Mouse (Mus musculus) kidney, embryonic 16.5 days (tissue): ENCODE measurements around the gene Fam229b. TPM values are rescaled to one million over a fixed set of nuclear protein-coding genes. Genes with fewer than 3 reads are reported as not detected.

ENCODE experiments used
- ATAC-seq: fragments of 200-750 bp; cut with Nextera tagmentation; 2 replicates; pipeline ENCODE4 v1.8.0; 2017; ENCODE audit warnings: moderate TSS enrichment; ENCODE audit not compliant: low FRiP score, low TSS enrichment
- H3K27ac ChIP-seq: fragments of 300-500 bp; sonication (generic); 2 replicates; pipeline ENCODE4 v1.5.1; 2014; ENCODE audit warnings: low read length
- H3K27me3 ChIP-seq: fragments of 300-500 bp; sonication (generic); 2 replicates; pipeline ENCODE4 v1.6.1; 2014; ENCODE audit warnings: low read length, control low read depth, mixed read lengths; ENCODE audit not compliant: insufficient read depth
- H3K36me3 ChIP-seq: fragments of 300-500 bp; sonication (generic); 2 replicates; pipeline ENCODE4 v1.6.1; 2014; ENCODE audit warnings: low read length, control low read depth, mixed read lengths; ENCODE audit not compliant: insufficient read depth
- H3K4me1 ChIP-seq: fragments of 300-500 bp; sonication (generic); 2 replicates; pipeline ENCODE4 v1.6.1; 2014; ENCODE audit warnings: low read length, control low read depth, mixed read lengths; ENCODE audit not compliant: insufficient read depth
- H3K4me2 ChIP-seq: fragments of 300-500 bp; sonication (generic); replicated peaks from 2 replicates; pipeline ENCODE4 v1.6.1; 2014; ENCODE audit warnings: low read depth, low read length
- H3K4me3 ChIP-seq: fragments of 300-500 bp; sonication (generic); 2 replicates; pipeline ENCODE4 v1.5.1; 2014; ENCODE audit warnings: mild to moderate bottlenecking, low read length
- H3K9ac ChIP-seq: fragments of 300-500 bp; sonication (generic); replicated peaks from 2 replicates; pipeline ENCODE4 v1.6.1; 2014; ENCODE audit warnings: low read length
- H3K9me3 ChIP-seq: fragments of 300-500 bp; sonication (generic); 2 replicates; pipeline ENCODE4 v1.6.1; 2016; ENCODE audit warnings: low read length, control low read depth
- WGBS: fragments of 180-500 bp; shearing (Covaris S2); extraction: QIAGEN DNeasy Blood & Tissue Kit; methylation state at CpG from one replicate; pipeline ENCODE4 v1.1.7; 2014; 5-methylcytosine and 5-hydroxymethylcytosine counted together
- polyA plus RNA-seq: library from polyadenylated mRNA; unstranded; fragments of >200 nt; fragmentation: Nextera tagmentation; extraction: Ambion mirVana; gene quantifications from 2 replicates; pipeline ENCODE4 v1.2.1, GENCODE M21; 2015

The Fam229b gene
- polyA plus RNA-seq, 1 experiment from 2014 or later, result 10.5 TPM

DNA sequence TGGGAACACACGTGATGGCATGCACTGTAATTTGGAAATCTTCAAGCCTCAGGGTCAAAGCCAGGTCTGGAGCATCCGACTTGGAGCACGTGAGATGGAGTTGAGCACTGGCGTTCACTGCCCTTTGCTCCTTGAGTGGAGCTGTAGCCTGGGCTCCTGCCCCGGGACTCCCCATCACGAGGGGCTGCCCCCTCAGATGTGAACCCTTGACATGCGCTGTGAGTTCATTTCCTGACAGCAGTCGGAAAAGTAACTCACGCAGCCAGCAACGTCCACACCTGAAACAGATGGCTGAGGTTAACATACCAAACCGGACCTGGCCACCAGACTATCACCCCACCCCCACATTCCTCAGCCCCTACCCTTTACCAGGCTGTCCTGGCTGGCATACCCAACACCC is 33.9 kb upstream of the Fam229b start:
- no peaks in the 10 kb centered on the region for H3K27me3 ChIP-seq
- no peak overlapping the region for H3K4me2 ChIP-seq
- no peaks in the 10 kb centered on the region for H3K36me3 ChIP-seq
- H3K9ac ChIP-seq, result no peak overlapping the region
- no peak overlapping the region for H3K4me3 ChIP-seq
- ATAC-seq, result no peak
- 64% methylated on average over 11 of the region's 11 CpGs for WGBS
- H3K27ac ChIP-seq, result no peak overlapping the region
- no peaks in the 10 kb centered on the region for H3K9me3 ChIP-seq
- H3K4me1 ChIP-seq, result peaks cover 36% of the 10 kb centered on the region

GRCm38 (mm10) chr10:39165632-39166115 is 32.0 kb upstream of the Fam229b start:
- Histone ChIP-seq H3K27ac (peak overlapping the region; percentile 61; the same call in 1 of the 2 replicates), H3K27me3 (no peaks in the 10 kb centered on the region), H3K4me1 (peaks cover 29% of the 10 kb centered on the region), H3K4me2 (peak overlapping the region; percentile 47), H3K9me3 (no peaks in the 10 kb centered on the region), H3K9ac (peak overlapping the region; percentile 49), H3K4me3 (peak overlapping the region; percentile 27), H3K36me3 (no peaks in the 10 kb centered on the region)
- no peak for ATAC-seq
- 15% methylated on average over 11 of the region's 11 CpGs for WGBS

GRCm38 (mm10) chr10:39163694-39164093 is 30.0 kb upstream of the Fam229b start, which contains the start of gene Ccn6:
Ccn6 (minus strand) TSS chr10:39163794.
- Histone ChIP-seq H3K27ac (peak within 1 kb of the TSS; percentile 73), H3K27me3 (no peaks in the 10 kb centered on the region), H3K4me1 (peaks cover 25% of the 10 kb centered on the region), H3K4me3 (peak within 1 kb of the TSS; percentile 14; the same call in 1 of the 2 replicates), H3K4me2 (peak within 1 kb of the TSS; percentile 46), H3K9me3 (no peaks in the 10 kb centered on the region), H3K9ac (peak within 1 kb of the TSS; percentile 37; the same call in 1 of the 2 replicates), H3K36me3 (no peaks in the 10 kb centered on the region)
- no peak for ATAC-seq
- WGBS, result 90% methylated on average over 10 of the region's 10 CpGs

DNA sequence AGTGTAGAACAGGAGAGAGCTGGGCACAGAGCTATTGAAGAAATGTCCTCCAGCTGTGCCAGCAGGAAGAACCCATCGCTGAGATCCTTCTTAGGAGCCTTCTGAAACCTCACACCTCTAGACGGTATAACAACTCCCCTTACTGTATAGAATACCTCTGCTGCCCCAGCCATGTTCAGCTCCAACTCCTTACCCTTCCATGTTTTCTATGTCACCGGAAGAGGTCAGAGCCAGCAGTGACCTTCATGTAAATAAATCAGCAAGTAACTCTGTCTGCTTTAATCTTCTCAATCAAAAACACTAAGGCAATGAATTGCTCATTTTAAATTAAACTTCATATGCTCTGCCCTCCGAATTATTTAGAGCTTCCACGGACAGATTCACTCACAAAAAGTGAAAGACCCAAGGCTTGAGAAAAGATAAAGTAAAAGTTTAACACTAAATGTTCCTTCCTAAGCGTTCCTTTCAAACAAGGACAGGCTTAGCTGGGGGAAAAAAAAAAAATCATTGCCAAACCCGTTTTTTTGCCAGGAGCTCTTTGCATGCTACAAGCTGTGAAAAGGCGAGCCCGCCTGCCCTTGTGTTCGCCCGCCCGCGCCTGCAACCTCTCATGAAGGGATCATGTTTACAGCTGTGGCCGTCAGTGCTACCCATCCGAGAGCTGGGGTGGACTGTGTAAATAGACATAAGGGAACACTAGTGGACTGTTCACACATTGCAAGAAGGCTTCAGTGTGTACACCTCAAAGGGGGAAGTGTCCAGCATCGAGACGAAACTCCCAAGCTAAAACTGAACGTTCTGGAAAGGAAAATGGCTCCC is 29.2 kb upstream of the Fam229b start:
- Histone ChIP-seq H3K4me3 (peak overlapping the region; percentile 14; the same call in 1 of the 2 replicates), H3K4me1 (peaks cover 25% of the 10 kb centered on the region), H3K36me3 (no peaks in the 10 kb centered on the region), H3K27me3 (no peaks in the 10 kb centered on the region), H3K9me3 (no peaks in the 10 kb centered on the region), H3K27ac (peak overlapping the region; percentile 73), H3K9ac (peak overlapping the region; percentile 37; the same call in 1 of the 2 replicates), H3K4me2 (peak overlapping the region; percentile 46)
- 15% methylated on average over 18 of the region's 18 CpGs for whole genome bisulfite sequencing
- peak; percentile 36; the same call in 1 of the 2 replicates for ATAC-seq

DNA sequence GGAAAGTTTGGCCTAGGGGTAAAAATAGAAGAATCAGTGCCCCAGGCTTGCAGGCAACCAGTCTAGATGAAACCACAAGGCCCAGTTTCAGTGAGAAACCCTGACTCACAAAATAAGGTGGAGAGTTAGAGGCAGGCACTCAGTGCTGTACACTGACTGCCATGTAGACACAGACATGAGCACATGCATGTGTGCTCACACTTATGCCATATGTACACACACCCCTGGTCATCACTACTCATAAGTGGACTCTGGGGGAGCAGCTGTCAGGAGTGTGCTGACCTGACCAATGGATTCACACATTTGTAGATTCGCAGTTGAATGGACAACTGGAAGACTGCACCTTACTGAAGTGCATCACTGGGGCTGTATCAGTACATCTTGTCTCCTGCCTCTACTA is 27.7 kb upstream of the Fam229b start:
- H3K27me3 ChIP-seq, result no peaks in the 10 kb centered on the region
- H3K4me2 ChIP-seq, result no peak overlapping the region
- no peak overlapping the region for H3K9ac ChIP-seq
- WGBS, result 92% methylated on average over 1 of the region's 1 CpGs
- H3K4me1 ChIP-seq, result peaks cover 24% of the 10 kb centered on the region
- no peak for ATAC-seq
- no peaks in the 10 kb centered on the region for H3K9me3 ChIP-seq
- H3K27ac ChIP-seq, result no peak overlapping the region
- H3K36me3 ChIP-seq, result no peaks in the 10 kb centered on the region
- no peak overlapping the region for H3K4me3 ChIP-seq

GRCm38 (mm10) chr10:39158306-39158705 is 24.6 kb upstream of the Fam229b start:
- no peak overlapping the region for H3K27ac ChIP-seq
- no peak for ATAC-seq
- no peak overlapping the region for H3K4me3 ChIP-seq
- H3K9ac ChIP-seq, result no peak overlapping the region
- 61% methylated on average over 12 of the region's 12 CpGs for WGBS
- peaks cover 9% of the 10 kb centered on the region for H3K4me1 ChIP-seq
- no peaks in the 10 kb centered on the region for H3K9me3 ChIP-seq
- H3K27me3 ChIP-seq, result no peaks in the 10 kb centered on the region
- no peak overlapping the region for H3K4me2 ChIP-seq
- H3K36me3 ChIP-seq, result no peaks in the 10 kb centered on the region

DNA sequence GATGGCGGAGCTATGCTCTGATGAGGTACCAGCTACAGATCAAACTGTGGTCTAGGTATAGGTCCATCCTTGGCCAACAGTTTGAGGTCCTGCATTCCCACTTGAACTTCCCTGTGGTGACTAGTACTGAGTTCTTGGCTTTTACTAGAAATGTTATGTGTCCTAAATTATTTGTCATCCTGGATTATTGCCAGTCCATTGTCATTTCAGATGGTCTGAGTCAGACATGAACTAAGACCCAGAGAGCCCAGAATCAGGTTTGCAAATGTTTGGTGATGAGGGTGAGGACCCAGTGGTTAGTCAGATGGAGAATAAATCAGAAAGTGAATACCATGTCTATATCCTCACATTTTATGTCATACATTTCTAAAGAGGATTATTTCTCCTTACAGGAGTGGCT is 23.6 kb upstream of the Fam229b start:
- Histone ChIP-seq H3K36me3 (no peaks in the 10 kb centered on the region), H3K4me2 (no peak overlapping the region), H3K4me3 (no peak overlapping the region), H3K9ac (no peak overlapping the region), H3K27ac (no peak overlapping the region), H3K9me3 (no peaks in the 10 kb centered on the region), H3K4me1 (no peaks in the 10 kb centered on the region), H3K27me3 (no peaks in the 10 kb centered on the region)
- ATAC-seq, result no peak
- 85% methylated on average over 1 of the region's 1 CpGs for WGBS

DNA sequence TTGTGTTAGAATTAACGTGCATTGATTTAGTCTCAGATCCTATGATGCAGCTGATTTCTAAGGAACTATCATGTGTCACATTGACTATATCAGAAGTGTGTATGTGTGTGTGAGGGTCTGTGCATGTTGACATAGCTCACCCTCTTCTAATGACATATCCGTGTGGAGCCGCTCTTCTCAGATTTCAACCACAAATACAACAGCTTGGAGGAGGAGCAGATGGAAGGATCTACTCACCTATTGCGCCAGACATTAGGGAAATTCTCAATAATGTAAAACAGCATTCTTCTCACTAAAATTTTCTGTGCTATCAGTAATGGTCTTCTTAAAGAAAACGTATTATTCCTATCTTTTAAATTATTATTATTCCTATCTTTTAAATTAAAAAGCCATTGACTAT is 23.0 kb upstream of the Fam229b start:
- Histone ChIP-seq H3K4me1 (no peaks in the 10 kb centered on the region), H3K27me3 (no peaks in the 10 kb centered on the region), H3K9me3 (no peaks in the 10 kb centered on the region), H3K36me3 (no peaks in the 10 kb centered on the region), H3K9ac (no peak overlapping the region), H3K27ac (no peak overlapping the region), H3K4me2 (no peak overlapping the region), H3K4me3 (no peak overlapping the region)
- no peak for ATAC-seq
- WGBS, result 67% methylated on average over 5 of the region's 5 CpGs

- H3K4me3 ChIP-seq, result no peak overlapping the region
- no peak overlapping the region for H3K9ac ChIP-seq
- H3K27me3 ChIP-seq, result no peaks in the 10 kb centered on the region
- no peak overlapping the region for H3K27ac ChIP-seq
- no peak overlapping the region for H3K4me2 ChIP-seq
- H3K9me3 ChIP-seq, result no peaks in the 10 kb centered on the region
- no peaks in the 10 kb centered on the region for H3K4me1 ChIP-seq
- peaks cover 51% of the 10 kb centered on the region for H3K36me3 ChIP-seq
- 91% methylated on average over 12 of the region's 12 CpGs for WGBS
- no peak for ATAC-seq
Observed at GRCm38 (mm10) chr10:39142216-39142615, 8.5 kb upstream of the Fam229b start.

DNA sequence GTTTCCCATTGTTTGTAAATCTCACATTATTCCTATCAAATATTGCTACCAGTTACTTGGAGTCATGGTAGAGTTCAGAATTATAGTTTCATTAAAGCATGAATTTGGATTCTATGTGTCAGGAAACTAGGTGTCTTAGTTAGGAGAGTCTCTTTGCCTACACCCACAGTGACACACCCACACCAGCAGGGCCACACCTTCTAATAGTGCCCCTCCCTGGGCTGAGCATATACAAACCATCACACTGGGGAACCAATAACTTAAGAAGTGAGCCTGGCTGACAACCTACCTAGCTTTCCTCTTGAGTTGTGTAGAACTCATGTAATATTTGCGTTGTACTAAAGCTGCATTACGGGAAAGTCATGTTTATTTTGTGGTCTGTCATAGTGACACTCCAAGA is 7.7 kb upstream of the Fam229b start:
- Histone ChIP-seq H3K4me1 (no peaks in the 10 kb centered on the region), H3K9ac (no peak overlapping the region), H3K9me3 (no peaks in the 10 kb centered on the region), H3K27ac (no peak overlapping the region), H3K36me3 (peaks cover 48% of the 10 kb centered on the region), H3K4me2 (no peak overlapping the region), H3K27me3 (no peaks in the 10 kb centered on the region), H3K4me3 (no peak overlapping the region)
- no peak for ATAC-seq
- WGBS, result 95% methylated on average over 2 of the region's 2 CpGs
